Mouse (Mus musculus) small intestine, adult 2 months (tissue): ENCODE data around the gene Pdss2.

Experiments
- CTCF ChIP-seq: fragments of 200-500 bp; IDR thresholded peaks from 2 replicates; pipeline ENCODE4 v1.5.1; 2012; ENCODE audit warnings: low read depth, mild to moderate bottlenecking, control low read depth, inconsistent platforms, low read length, moderate library complexity, mixed read lengths; ENCODE audit not compliant: insufficient replicate concordance, insufficient read length; ENCODE audit errors: extremely low read depth
- POLR2A ChIP-seq: fragments of 200-500 bp; IDR thresholded peaks from 2 replicates; pipeline ENCODE4 v1.6.1; 2012; ENCODE audit warnings: low read depth, mild to moderate bottlenecking, control low read depth, inconsistent platforms, low read length, moderate library complexity

DNA sequence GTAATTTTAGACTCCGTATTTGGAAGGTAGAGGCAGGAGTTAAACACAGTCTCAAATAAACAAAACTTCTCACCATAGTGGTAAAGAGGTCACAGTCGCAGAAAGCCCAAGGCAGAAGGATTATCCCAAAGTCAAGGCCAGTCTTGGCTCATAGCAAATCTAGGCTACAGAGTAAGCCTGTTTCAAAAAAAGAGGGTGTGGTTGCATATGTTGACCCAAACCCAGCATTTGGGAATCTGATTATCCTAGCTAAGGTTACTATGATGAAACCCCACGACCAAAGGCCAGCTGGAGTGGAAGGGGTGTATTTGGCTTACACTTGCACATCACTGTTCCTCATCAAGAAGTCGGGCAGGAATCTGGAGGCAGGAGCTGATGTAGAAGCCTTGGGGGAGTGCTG lies 267.0 kb downstream of the Pdss2 start:
- no peak for TF ChIP-seq CTCF
- TF ChIP-seq POLR2A: no peak
